Mouse (Mus musculus) thymus, adult 18-20 months (tissue): Measurements from ENCODE around the gene Gskip.
A peak's percentile ranks its signal among the peaks of the same experiment; 100 is the strongest.

Experiments
- DNase-seq, 2 experiments: peaks; one replicate each; pipeline ENCODE4 v3.0.0; 2022; ENCODE audit warnings: mixed read lengths in 2 of 2

Gene Gskip

DNA sequence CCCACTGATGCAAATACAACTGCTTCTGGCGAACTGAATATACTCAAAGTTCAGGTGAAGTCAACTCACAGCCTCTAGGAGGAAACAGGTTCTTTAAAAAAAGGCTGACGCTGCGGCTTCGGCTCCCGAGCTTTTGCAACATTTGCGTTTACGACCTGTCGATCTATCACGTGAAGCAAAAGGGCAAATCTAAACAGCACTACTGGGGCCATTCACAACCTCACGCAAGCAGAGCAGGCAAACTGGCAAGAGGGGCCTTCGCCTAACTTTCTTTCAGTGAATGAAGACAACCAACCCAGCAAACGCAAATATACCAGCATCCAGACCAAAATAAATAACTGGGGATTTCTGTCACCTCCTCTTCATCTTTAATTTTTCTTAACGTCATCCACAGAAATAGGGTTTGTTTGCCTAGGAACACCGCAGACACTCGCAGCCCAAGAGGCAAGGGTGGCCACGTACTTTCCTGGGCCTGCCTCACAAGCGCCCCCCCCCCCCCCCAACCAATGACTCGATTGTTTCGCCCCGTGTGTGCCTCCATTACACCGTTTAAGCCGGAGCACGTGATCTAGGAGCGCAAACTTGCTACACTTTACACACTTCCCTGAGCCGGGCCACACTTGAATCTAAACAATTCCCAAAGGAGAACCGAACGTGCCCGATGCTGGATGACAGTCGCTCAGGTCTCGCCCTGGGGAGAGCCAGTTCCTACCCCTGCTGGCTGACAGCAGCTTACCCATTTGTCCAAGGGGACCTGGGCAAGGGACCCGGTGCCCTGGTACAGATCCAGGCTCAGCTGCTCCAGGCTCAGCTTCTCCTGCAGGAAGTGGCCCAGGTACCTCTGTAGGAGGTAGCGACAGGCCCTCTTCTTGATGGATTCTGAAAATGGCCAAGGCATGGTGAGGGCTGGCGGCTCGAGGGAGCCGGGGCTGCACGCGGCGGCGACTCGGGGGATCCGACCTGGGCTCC is at the start of gene Gskip:
Gskip (plus strand) TSS at position 897 of the 969 bp plus-strand sequence.
- DNase-seq, result peak; percentile 17 to 40

DNA sequence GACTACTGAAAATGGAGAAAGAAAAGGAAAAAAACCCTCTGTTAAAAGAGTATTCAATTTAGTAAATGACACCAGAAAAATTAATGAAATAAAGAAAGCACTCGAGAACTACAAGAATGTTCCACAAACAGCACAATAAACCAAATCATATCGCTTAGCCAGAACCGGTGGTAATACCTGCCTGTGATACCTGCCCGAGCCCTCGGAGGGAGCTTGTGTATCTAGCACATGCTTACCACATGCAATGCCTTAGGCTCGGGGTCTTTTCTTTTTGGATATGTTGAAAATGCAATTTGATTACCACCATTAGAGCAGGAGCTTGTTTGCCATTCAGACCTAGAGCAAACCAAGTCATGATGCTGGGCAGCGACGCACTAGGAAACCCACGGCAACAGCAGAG is 48.1 kb upstream of the Gskip start:
- DNase-seq, result no peak

DNA sequence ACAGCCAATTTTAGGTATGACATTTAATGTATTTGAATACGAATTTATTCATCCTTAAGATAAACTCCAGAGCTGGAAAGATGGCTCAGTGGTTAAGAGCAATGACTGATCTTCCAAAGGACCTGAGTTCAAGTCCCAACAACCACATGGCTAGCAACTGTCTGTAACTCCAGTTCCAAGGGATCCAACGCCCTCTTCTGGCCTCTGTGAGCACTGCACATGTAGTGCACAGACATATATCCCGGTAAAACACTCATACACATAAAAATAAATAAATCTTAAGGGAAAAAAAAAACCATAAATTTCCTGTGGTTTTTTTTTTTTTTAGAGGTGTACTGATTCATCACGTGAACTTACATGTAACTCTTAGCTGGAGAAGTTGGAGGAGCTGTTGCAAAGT is 47.1 kb upstream of the Gskip start:
- no peak for DNase-seq

DNA sequence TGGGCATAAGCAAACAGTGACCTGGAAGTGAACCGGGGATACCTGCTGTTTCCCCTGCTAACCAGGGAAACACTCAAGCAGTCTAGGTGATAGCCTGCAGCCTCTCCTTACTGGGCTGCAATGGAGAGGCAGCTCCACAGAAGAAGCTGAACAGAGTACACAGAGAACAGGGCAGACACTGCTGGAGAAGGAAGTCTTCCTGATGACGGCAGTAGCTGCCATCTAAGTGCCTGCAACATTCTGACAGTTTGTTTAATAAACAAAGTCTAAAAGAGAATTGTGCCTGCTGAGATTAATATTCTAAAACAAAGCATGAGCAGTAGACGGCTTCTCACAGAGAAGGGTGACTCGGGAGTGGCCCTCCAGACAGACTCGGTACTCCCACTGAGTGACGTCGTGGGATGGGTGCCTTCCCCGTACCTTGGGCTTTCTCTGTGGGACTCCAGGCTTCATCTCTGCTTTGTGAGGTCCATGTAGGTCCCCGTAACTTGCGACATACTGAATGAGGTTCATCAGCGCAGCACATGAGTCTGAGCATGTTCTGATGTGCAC is 41.8 kb upstream of the Gskip start:
- DNase-seq, result no peak

DNA sequence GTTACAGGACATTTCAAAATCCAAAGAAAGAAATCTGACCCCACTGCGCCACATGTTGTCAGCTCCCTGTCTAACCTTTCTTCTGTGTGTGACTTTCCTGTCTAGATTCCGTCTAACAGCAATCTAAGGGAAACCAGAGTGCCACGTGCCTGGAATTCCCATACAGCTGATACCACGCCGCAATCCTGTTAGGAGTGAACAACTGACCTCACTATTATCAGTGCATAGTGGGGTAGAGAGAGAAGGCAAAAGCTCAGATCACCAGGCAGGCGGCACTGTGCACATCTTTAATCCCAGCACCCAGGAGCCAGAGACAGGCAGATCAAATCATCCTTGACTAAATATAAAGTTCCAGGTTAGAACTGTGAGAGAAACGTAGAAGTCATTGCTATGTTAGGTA is 28.8 kb upstream of the Gskip start:
- DNase-seq, result no peak

DNA sequence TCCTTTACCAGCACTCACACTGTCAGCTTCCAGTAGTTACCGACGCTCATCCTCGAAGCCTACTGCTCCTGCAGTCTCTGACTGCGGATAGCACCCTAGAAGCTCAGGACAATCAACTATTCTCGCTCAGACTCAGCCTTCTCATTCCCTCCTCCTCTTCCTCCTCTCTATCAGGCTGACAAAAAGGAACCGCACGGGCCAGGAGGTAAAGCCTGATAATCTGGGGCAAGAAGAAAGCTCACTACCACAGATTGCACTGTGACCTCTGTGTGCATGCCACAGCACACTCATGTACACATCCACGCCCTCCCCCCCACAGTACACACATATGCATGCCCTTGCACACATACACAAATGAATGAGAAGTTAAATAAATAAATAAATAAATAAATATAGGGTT is 8.4 kb upstream of the Gskip start:
- no peak for DNase-seq

DNA sequence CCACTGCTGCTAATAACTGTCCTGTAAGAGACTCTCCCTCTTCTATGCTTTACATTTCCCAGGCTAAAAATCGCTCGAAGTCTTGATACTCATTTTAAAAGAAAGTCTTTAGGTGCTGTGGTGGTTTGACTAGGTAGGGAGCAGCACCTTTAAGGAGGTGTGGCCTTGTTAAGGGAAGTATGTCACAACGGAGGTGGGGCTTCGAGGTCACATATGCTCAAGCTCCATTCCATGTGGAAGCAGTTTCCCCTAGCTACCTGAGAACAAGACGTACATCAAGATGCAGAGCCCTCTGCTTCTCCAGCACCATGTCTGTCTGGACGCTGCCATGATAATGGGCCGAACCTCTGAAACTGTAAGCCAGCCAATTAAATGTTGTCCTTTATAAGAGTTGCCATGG is 6.4 kb upstream of the Gskip start:
- no peak for DNase-seq

DNA sequence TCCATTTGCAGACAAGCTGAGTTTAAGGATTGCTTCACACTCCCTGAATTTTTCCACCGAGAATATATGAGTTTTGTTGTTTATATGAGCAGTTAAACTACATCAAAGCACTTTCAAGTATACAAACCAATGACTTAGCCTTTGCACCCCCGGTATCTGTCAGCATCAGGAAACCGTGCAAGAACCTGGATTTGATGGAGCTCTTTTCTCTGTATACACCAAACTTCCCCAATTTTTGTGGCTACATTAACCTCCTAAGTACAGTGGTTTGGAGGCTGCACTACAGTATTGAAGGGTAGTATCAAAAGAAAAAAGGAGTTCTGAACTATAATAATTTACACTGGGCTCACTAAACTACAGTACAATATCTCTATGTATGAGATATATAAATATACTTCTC is 5.9 kb upstream of the Gskip start:
- DNase-seq, result no peak

DNA sequence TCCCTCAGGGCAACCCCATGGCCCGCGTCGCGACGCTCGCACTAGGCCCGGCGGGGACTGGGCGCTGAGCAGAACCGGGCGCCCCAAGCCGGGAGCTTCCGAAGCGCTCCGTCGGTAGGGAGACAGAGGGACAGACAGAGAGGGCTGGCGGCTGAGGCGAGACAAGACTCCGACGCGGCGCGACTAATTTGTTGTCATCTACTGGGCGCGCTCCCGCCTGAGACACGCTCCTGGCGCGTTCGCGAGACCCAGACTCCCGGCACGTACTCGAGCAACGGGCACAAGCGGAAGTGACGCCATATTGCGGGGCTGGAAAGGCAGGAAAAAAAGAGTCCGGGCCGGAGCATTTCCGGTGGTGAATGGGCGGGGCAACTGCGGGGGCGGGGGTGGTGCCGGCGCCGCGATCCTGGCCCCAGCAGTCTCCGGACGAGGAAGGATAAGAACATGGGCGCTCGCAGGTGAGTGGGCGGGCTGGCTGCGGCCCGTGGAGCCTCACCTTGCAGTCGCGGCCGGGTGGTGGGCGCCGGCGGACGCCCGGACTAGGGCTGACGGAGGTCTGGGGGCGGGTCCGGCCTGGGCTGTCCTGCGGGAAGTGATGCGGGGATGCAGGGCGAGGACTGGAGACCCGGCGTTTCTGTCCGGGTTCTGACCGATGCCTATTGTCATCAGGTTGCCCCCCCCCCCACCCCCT is 517 bp downstream of the Gskip start, which contains the start of gene Atg2b:
Atg2b (minus strand) TSS at position 211 of the 691 bp plus-strand sequence.
- peak; percentile 87 to 92 for DNase-seq

DNA sequence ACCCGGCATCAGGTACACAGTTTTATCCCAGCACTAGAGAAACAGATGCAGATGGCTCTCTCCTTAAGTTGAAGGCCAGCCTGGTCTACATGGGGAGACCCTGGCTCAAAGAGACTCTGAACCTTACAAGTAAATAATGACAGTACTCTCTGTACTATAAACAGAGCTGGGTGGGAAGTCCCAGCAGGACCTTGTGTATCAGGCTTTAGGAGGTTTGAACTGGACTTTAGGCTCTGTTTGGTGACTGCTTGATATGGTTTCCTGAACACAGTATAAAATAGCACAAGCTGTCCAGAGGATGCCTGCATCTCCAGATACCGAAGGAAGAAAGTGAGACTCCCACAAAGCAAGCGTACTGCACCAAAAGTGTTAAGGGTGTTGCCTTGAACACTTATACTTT is 2.2 kb downstream of the Gskip start:
- no peak for DNase-seq

DNA sequence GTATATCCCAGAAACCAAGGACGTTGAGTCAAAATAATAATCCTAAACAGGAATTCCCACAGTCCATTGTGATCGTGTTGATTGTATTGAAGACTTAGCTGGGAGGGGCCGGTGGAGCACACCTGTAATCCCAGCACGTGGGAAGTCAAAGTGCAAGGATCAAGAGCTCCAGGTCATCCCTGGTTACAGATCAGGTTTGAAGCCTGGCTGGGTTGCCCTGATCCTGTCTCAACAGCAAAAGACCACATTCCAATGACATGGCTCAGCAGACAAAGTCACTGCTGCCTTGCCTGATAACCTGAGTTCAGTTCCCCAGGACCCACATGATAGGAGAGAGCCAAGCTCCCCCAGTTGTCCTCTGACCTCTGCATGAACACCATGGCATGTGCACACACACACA is 2.8 kb downstream of the Gskip start:
- DNase-seq, result no peak

DNA sequence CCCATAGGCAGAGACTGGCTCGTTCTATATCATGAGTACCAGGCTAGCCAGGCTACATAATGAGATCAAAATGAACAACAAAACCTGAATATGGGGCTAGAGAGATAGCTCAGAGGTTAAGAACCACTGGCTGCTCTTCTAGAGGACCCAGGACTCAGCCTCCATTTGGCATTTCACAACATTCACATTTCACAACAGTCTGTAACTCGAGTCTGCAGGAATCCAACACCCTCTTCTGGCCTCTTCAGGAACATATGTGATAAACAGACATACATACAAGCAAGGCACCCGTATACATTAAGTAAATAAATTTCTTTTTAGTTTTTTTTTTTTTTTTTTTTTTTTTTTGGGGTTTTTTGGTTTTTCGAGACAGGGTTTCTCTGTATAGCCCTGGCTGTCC is 3.9 kb downstream of the Gskip start:
- no peak for DNase-seq

DNA sequence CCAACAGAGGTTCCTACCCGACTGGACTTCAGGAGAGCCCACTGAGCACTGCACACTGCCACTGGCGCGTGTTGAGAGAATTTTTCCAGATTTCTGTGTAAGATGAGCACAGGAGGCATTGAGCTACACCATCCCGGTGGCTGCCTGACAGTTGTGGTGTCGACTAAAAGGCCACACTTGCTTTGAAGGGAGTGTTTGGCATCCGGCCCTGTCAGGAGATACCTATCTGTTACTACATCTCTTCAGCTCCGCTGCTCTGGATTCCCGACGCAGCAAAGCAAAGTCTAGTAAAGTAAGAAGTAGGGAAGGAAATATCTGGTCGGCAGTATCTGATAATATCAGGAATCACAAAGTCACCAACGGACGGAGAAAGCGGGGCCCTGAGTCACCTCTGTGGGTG is 4.8 kb downstream of the Gskip start:
- no peak for DNase-seq

DNA sequence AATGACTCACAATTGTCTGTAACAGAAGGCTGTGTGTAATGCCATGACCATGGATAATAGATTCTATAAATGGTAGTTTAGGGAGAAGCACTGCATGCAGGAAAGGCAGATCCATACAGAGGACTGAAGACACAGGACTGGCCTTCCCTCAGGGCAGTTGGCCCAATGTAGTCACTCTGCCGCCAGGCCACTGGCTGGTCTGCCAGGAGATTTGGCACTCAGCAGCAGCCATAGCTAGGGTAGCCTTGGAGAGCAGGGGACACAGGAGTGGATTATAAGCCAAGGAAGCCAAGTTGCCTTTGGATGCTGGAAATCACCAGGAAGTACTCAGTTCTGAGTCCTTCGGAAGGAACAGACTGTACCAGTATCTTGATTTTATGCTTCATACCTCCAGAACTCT is 9.4 kb downstream of the Gskip start:
- DNase-seq, result no peak

DNA sequence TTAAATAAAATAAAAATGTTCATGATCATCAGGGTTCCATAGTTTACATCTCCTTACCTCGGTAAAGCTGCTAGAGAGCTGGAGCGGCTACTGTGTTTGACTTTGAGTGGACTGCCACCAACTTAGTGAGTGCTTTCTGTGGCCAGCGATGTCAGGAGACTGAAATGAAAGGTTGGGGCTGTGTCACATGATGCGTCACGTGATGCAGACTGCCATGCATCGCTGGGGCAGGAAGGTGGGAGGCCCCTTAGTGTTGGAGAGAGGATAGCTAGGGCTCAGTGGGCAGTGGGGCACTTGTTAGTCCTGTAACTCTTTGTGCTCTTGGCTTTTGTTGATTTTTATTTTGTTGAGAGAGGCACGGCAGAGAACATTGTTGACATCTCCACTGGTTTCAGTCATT is 11.2 kb downstream of the Gskip start:
- DNase-seq, result no peak

DNA sequence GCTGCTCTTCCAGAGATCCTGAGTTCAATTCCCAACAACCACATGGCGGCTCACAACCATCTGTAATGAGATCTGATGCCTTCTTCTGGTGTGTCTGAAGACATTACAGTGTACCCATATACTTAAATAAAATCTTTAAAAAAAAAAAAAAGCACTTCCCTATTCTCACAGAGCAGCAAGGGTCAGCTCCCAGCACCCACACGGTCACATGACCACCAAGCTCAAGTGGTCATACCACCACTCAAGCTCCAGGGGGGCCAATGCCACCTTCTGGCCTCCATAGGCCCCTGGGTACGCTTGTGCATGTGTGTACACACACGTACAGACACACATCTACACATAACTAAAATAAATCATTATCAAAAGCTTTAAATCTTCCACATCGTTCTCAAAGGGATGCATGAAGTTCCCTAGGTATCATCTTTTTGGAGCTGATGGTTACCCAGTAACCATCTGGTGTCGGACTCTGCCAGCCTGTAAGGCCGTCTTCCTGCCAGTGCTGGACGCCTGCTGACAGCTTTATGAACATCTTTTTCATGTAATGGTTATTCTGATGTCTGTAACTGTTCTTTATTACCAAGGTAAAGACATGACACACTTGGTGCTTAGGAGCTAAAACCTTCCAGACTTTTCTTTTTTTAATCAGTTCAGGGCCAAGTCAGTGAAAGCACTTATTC is 12.6 kb downstream of the Gskip start:
- no peak for DNase-seq

DNA sequence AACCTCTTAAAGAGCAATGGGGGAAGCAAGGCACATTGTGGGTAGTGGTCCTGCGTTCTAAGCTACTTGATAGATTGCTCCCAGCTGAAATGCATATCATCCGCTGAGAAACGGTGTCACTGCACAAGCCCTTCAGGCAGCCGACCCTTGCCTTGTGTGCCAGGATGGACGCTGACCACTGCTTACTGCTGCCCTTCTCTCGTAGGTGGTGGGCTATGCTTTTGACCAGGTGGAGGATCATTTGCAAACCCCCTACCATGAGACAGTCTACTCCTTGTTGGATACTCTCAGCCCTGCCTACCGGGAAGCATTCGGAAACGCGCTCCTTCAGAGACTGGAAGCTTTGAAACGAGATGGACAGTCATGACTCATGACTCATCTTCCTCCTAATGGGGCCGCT is 15.8 kb downstream of the Gskip start:
- no peak for DNase-seq

DNA sequence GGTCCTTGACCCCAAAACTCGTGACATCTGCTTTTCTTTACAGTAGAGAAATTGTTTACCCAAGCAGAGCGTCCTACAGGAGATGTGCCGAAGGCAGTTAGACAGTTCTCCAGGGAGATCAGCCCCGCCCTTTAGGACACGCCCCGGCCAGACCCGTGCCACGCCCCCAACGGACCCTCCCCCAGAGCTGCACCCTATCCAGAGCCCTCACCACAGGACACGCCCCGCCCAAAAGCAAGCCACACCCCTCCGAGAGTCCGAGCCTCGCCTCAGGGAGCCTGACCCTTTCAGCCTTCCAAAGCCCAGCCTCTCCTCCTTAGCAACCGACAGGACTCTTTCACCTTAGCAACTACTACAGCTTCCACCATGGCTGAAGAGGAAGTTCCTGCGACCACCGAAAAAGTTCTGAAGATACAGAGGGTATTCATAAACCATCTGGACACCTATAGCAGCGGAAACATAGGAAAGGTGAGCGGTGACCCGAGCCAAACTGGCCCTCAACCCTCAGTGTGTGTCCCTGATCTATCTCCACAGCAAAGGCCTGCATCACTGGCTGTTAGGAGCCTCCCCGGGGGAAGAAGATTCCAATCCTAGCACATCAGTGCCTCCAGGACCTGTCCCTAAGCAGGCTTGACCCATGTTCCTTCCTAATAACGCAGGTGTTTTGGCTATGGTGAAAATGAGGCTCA is 21.3 kb downstream of the Gskip start, which contains the start of gene Ak7:
Ak7 (plus strand) TSS at position 178 of the 689 bp plus-strand sequence.
- DNase-seq, result peak; percentile 20 to 31

DNA sequence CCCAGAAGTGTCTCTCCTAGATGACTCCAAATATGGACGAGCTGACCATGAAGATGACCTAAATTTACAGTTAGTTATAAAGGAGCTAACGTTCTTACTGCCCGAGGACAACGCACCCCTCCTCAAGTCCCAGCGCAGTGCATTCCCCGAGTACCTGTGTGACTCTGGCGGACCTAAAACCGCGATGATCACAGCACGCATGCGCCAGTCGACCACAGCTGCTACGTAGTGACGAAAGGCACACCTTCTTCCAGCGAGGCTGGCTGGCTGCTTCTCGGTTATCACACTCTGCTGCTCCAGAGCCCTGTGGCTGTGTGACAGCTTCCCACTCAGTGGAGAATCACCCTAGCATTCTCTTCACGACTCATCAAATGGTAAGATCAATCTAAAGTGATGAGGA is 34.0 kb downstream of the Gskip start:
- DNase-seq, result peak; percentile 19 to 24

DNA sequence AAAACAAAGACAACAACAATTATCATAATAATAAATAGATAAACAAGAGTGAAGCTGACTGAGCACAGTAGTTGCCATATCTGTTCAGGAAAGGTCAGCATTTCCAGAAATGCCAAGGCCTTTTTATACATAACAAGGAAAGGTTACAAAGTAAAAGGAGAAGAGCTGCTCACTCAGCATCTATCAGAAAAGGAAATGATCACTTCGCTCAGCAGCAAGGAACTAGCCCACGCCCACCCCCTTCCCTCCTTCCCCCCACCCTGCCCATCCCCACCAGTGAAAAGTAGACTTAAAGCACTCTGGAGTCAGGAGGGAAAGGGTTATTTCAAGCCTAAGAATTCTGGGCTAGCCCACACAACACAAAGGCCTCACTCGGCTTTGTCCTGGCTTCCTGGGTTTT is 35.6 kb downstream of the Gskip start:
- DNase-seq, result no peak

DNA sequence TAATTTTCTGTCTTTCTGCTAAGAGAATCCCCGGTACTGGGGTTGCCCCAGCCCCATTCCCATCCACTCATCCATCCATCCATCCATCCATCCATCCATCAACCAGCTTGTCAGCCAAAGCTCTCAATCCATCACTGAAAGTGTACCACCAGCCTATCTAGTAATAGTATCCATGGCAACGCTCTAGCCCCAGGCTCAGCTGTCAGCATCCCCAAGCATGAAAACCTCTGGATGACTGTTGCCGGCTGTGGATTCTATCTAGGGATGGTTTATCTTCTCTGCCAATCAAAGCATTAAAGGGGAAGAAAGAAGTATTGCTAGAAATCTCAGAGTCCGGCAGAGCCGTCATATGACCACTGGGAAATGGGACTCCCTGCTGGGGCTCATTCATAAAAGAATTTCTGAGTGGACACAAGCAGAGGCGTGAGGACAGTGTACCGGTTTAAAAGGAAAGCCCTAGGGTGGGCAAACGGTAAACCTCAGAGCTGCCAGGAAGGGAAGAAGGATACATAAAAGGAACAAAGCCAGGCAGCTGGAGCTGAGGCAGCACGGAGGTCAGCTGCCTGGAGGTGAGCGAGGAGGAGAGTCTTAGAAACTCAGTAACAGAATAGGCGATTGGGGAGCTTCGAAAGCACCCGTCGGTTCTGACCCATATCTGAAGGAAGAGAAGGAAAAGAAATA is 37.0 kb downstream of the Gskip start:
- no peak for DNase-seq

DNA sequence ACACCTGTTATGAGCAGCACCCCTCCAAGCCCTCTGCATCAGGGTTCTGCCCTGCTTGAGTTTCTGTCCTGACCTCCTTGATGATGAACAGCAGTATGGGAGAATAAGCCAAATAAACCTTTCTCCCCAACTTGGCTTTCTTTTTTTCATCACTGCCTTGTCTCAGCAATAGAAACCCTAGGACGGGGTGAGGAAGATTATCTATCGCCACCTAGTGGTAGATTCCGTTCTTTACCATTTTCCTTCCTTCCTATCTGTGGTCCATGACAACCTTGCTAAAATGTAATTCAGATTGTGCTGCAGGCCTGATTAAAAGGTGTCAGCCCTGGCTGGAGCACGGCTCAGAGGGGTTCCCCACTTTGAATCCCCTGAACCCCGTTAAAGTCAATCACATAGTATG is 38.0 kb downstream of the Gskip start:
- DNase-seq, result no peak
